Mouse (Mus musculus) forebrain, embryonic 11.5 days (tissue): ENCODE data around the gene Otos. TPM values are rescaled to one million over a fixed set of nuclear protein-coding genes. Genes with fewer than 3 reads are reported as not detected.

Source experiments
- ATAC-seq: fragments of 200-750 bp; cut with Nextera tagmentation; replicated peaks from 2 replicates; pipeline ENCODE4 v1.8.0; 2017; ENCODE audit warnings: moderate TSS enrichment; ENCODE audit not compliant: low FRiP score
- DNase-seq: peaks from one replicate; pipeline ENCODE4 v3.0.0-alpha.2; 2017; ENCODE audit warnings: low spot score
- H3K27ac ChIP-seq: fragments of 300-500 bp; sonication (generic); 2 replicates; pipeline ENCODE4 v1.5.1; 2014; ENCODE audit warnings: low read depth, low read length
- H3K27me3 ChIP-seq: fragments of 300-500 bp; sonication (generic); 2 replicates; pipeline ENCODE4 v1.6.1; 2014; ENCODE audit warnings: mild to moderate bottlenecking, low read length, mixed read lengths; ENCODE audit not compliant: control insufficient read depth, insufficient read depth
- H3K36me3 ChIP-seq: fragments of 300-500 bp; sonication (generic); 2 replicates; pipeline ENCODE4 v1.6.1; 2014; ENCODE audit warnings: mild to moderate bottlenecking, low read length, moderate library complexity, mixed read lengths; ENCODE audit not compliant: control insufficient read depth, insufficient read depth
- H3K4me1 ChIP-seq: fragments of 300-500 bp; sonication (generic); replicated peaks from 2 replicates; pipeline ENCODE4 v1.6.1; 2014; ENCODE audit warnings: low read length, mixed read lengths; ENCODE audit not compliant: control insufficient read depth, insufficient read depth
- H3K4me2 ChIP-seq: fragments of 300-500 bp; sonication (generic); 2 replicates; pipeline ENCODE4 v1.6.1; 2014; ENCODE audit warnings: low read depth, mild to moderate bottlenecking, low read length, moderate library complexity, mixed read lengths; ENCODE audit not compliant: severe bottlenecking
- H3K4me3 ChIP-seq: fragments of 300-500 bp; sonication (generic); 2 replicates; pipeline ENCODE4 v1.5.1; 2014; ENCODE audit warnings: low read depth, low read length
- H3K9ac ChIP-seq: fragments of 300-500 bp; sonication (generic); 2 replicates; pipeline ENCODE4 v1.6.1; 2014; ENCODE audit warnings: low read length
- H3K9me3 ChIP-seq: fragments of 300-500 bp; sonication (generic); 2 replicates; pipeline ENCODE4 v1.6.1; 2016; ENCODE audit warnings: low read length, mixed read lengths; ENCODE audit not compliant: control insufficient read depth
- WGBS: fragments of 180-500 bp; shearing (Covaris S2); extraction: QIAGEN DNeasy Blood & Tissue Kit; methylation state at CpG from one replicate; pipeline ENCODE4 v1.1.7; 2014; 5-methylcytosine and 5-hydroxymethylcytosine counted together
- polyA plus RNA-seq: library from polyadenylated mRNA; unstranded; fragments of >200 nt; fragmentation: Nextera tagmentation; extraction: Ambion mirVana; gene quantifications from 2 replicates; pipeline ENCODE4 v1.2.1, GENCODE M21; 2014

Gene Otos
- polyA plus RNA-seq, 1 experiment from 2014 or later, result not detected

- no peaks in the 10 kb centered on the region for H3K27me3 ChIP-seq
- ATAC-seq (no peak), DNase-seq (no peak)
- no peaks in the 10 kb centered on the region for H3K9me3 ChIP-seq
- H3K4me2 ChIP-seq, result no peak overlapping the region
- 18% methylated on average over 1 of the region's 1 CpGs for WGBS
- no peak overlapping the region for H3K9ac ChIP-seq
- no peak overlapping the region for H3K27ac ChIP-seq
- H3K4me3 ChIP-seq, result no peak overlapping the region
- H3K36me3 ChIP-seq, result no peaks in the 10 kb centered on the region
- no peaks in the 10 kb centered on the region for H3K4me1 ChIP-seq
These were observed 34.1 kb downstream of the Otos start for GRCm38 (mm10) chr1:92614516-92614915.

GRCm38 (mm10) chr1:92613175-92613574 lies 35.5 kb downstream of the Otos start:
- H3K27ac ChIP-seq, result no peak overlapping the region
- H3K4me1 ChIP-seq, result no peaks in the 10 kb centered on the region
- H3K27me3 ChIP-seq, result no peaks in the 10 kb centered on the region
- DNase-seq (no peak), ATAC-seq (no peak)
- no peaks in the 10 kb centered on the region for H3K9me3 ChIP-seq
- H3K4me3 ChIP-seq, result no peak overlapping the region
- H3K9ac ChIP-seq, result no peak overlapping the region
- no peaks in the 10 kb centered on the region for H3K36me3 ChIP-seq
- WGBS, result 44% methylated on average over 4 of the region's 4 CpGs
- no peak overlapping the region for H3K4me2 ChIP-seq

- Histone ChIP-seq H3K9me3 (no peaks in the 10 kb centered on the region), H3K9ac (no peak overlapping the region), H3K27ac (no peak overlapping the region), H3K27me3 (no peaks in the 10 kb centered on the region), H3K4me3 (no peak overlapping the region), H3K4me2 (no peak overlapping the region), H3K4me1 (no peaks in the 10 kb centered on the region), H3K36me3 (no peaks in the 10 kb centered on the region)
- 10% methylated on average over 5 of the region's 5 CpGs for WGBS
- DNase-seq, result peak; percentile 73
- ATAC-seq, result no peak
These were observed 37.6 kb downstream of the Otos start for GRCm38 (mm10) chr1:92611008-92611407.

GRCm38 (mm10) chr1:92607711-92608110 lies 40.9 kb downstream of the Otos start:
- no peak overlapping the region for H3K9ac ChIP-seq
- ATAC-seq, result no peak
- H3K27me3 ChIP-seq, result no peaks in the 10 kb centered on the region
- no peak overlapping the region for H3K27ac ChIP-seq
- no peak for DNase-seq
- H3K36me3 ChIP-seq, result no peaks in the 10 kb centered on the region
- H3K9me3 ChIP-seq, result no peaks in the 10 kb centered on the region
- no peak overlapping the region for H3K4me2 ChIP-seq
- H3K4me3 ChIP-seq, result no peak overlapping the region
- WGBS, result 90% methylated on average over 4 of the region's 4 CpGs
- no peaks in the 10 kb centered on the region for H3K4me1 ChIP-seq

- Histone ChIP-seq H3K9me3 (no peaks in the 10 kb centered on the region), H3K27me3 (no peaks in the 10 kb centered on the region), H3K4me3 (no peak within 1 kb of the TSS), H3K9ac (no peak within 1 kb of the TSS), H3K4me1 (no peaks in the 10 kb centered on the region), H3K27ac (no peak within 1 kb of the TSS), H3K36me3 (no peaks in the 10 kb centered on the region), H3K4me2 (no peak within 1 kb of the TSS)
- ATAC-seq (no peak), DNase-seq (no peak)
- WGBS, result 83% methylated on average over 1 of the region's 1 CpGs
These were observed 43.2 kb downstream of the Otos start, which contains the start of gene Olfr1410 for GRCm38 (mm10) chr1:92605482-92605881. Gene Olfr1410, plus strand, starts transcription at chr1:92605782.

- no peak for DNase-seq
- Histone ChIP-seq H3K27ac (no peak overlapping the region), H3K36me3 (no peaks in the 10 kb centered on the region), H3K9me3 (no peaks in the 10 kb centered on the region), H3K4me3 (no peak overlapping the region), H3K4me1 (no peaks in the 10 kb centered on the region), H3K9ac (no peak overlapping the region), H3K4me2 (no peak overlapping the region), H3K27me3 (no peaks in the 10 kb centered on the region)
- 77% methylated on average over 3 of the region's 3 CpGs for WGBS
- no peak for ATAC-seq
These were observed 52.6 kb downstream of the Otos start for GRCm38 (mm10) chr1:92596019-92596418.

Other genes with a start within 250 kb of the Otos start
- gene Ndufa10, start 175.0 kb downstream of the Otos start, polyA plus RNA-seq, result 262 and 271 TPM in 2 replicates
- gene Olfr1416, start 163.7 kb downstream of the Otos start, polyA plus RNA-seq, result not detected in 2 replicates
- gene Olfr1415, start 152.7 kb downstream of the Otos start, polyA plus RNA-seq, result not detected in 2 replicates
- not detected in 2 replicates for gene Olfr1414, start 130.2 kb downstream of the Otos start, polyA plus RNA-seq
- not detected in 2 replicates for gene Olfr1413, start 77.5 kb downstream of the Otos start, polyA plus RNA-seq
- not detected in 2 replicates for gene Olfr1412, start 63.1 kb downstream of the Otos start, polyA plus RNA-seq
- gene Olfr1411, start 54.4 kb downstream of the Otos start, polyA plus RNA-seq, result not detected in 2 replicates
- gene Olfr1410, start 43.1 kb downstream of the Otos start, polyA plus RNA-seq, result not detected in 2 replicates
- gene Olfr12, start 31.1 kb downstream of the Otos start, polyA plus RNA-seq, result 0.15 TPM in 1 of 2 replicates, not detected in the other
- 346 and 366 TPM in 2 replicates for gene Cops9, start 6.9 kb downstream of the Otos start, polyA plus RNA-seq
- 139 and 154 TPM in 2 replicates for gene Gpc1, start 182.8 kb upstream of the Otos start, polyA plus RNA-seq